Mouse (Mus musculus) layer of hippocampus, adult 6 months (tissue): ENCODE measurements around the gene Pnp2. TPM values are rescaled to one million over a fixed set of nuclear protein-coding genes. Genes with fewer than 3 reads are reported as not detected.

ENCODE experiments used
- long read RNA-seq, 2 experiments: library from polyadenylated mRNA; unstranded; transcript quantifications; one replicate each; pipeline ENCODE4 v2.0.0; 2019 to 2020
- polyA plus RNA-seq: library from polyadenylated mRNA; unstranded; fragments of <200 nt; fragmentation: Nextera tagmentation; gene quantifications from 2 replicates; pipeline ENCODE4 v1.2.3, GENCODE M21; 2021

The Pnp2 gene
- polyA plus RNA-seq: 1.2 and 2.4 TPM in 2 replicates
- long read RNA-seq, experiment 1, partial matches to known transcripts: 0 of 2 reads
- long read RNA-seq, experiment 1, other reads (novel, unspliced or antisense): 0 of 2 reads
- long read RNA-seq, experiment 2, transcript Pnp2-201 (6 exons, 1,372 nt): major isoform, 6 of 7 reads
- long read RNA-seq, experiment 2, partial matches to known transcripts: 0 of 7 reads
- long read RNA-seq, experiment 2, other reads (novel, unspliced or antisense): 1 of 7 reads

DNA sequence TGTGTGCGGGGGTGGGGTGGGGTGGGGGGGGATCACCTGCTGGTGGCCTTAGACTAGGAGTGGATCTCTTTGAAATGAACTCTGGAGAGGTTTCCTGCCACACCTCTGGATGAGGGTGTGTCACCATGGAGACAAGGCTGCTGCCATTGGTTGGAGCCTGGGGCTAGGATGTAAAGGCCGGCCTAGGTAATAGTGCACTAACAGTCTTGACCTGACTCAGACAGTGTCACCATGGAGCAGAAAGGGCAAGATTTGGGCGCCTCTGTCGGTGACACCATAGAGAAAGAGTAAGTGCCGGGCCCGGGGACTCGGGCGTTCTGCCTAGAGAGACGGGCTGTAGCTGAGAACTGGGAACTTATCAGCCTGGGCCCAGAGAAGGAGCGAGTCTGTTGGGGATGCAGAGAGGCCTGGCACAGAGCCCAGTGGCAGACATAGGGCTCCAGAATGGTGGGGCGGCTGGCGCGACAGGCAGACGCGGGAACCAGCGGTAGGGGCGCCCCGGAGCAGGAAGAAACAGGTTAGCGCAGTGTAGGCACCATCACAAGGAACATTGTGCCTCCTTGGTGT, at the start of gene Pnp2:
Gene Pnp2, plus strand, starts transcription at position 51 of the 567 bp plus-strand sequence.

DNA sequence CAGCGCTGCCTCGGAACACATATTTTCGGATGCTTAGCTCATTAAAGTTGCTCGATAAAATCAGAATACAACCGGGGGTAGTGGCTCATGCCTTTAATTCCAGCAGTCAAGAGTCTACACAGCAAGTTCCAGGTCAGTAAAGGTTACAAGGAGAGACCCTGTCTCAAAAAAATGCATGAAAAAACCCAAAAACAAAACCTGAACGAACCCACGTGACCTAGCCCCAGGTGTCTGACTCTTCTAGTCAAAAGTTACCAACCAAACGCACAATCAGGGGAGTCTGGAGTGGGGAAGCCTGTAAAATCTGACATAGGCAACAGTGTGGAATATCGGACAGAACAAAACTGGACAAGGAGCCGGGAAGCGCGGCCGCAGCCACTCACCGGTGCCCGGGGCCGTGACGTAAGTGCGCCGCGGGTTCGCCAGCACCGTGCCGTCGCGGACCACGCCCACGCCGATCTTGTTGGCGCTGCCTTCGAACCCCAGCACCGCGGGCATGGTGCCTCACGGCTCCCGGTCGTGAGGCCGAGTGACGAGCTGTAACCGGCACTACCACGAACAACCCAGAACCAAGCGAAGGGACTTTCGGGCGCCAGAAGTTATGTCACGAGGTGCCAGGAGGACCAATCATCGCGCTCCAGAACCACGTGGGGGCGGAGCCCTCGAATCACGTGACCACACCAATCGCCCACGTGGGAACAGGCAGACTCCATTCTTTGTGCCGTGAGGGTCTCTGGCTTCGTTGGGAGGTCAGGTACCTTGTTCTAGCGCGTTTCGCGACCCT, 31.3 kb upstream of the Pnp2 start, which contains the start of the genes Osgep and Apex1:
Gene Osgep, minus strand, starts transcription at position 613 of the 784 bp plus-strand sequence.
Gene Apex1, plus strand, starts transcription at position 688 of the 784 bp plus-strand sequence.

GRCm38 (mm10) chr14:50930754-50931492, 24.9 kb upstream of the Pnp2 start, which contains the start of the genes Pip4p1 and Pnp:
Pip4p1 (minus strand) TSS chr14:50930856.
Pnp (plus strand) TSS chr14:50931082.

GRCm38 (mm10) chr14:50943932-50944667, 11.7 kb upstream of the Pnp2 start, which contains the start of gene Gm49342:
Gm49342 (plus strand) TSS chr14:50944517.

GRCm38 (mm10) chr14:51007152-51007801, 51.5 kb downstream of the Pnp2 start, which contains the start of gene Rnase10:
Rnase10 (plus strand) TSS chr14:51007751.

Other genes starting within 250 kb of the Pnp2 start
- gene Olfr748, start 248.6 kb upstream of the Pnp2 start, polyA plus RNA-seq: not detected in 2 replicates
- gene Olfr749, start 210.9 kb upstream of the Pnp2 start, polyA plus RNA-seq: not detected in 2 replicates
- gene Ttc5, start 170.5 kb upstream of the Pnp2 start, polyA plus RNA-seq: 53.7 and 55.6 TPM in 2 replicates
- gene Ccnb1ip1, start 148.3 kb upstream of the Pnp2 start, polyA plus RNA-seq: not detected in 2 replicates
- gene Parp2, start 148.2 kb upstream of the Pnp2 start, polyA plus RNA-seq: 24.4 and 27.2 TPM in 2 replicates
- gene Tep1, start 85.4 kb upstream of the Pnp2 start, polyA plus RNA-seq: 1.2 and 2.4 TPM in 2 replicates
- 0.19 and 0.49 TPM in 2 replicates for gene Klhl33, start 58.5 kb upstream of the Pnp2 start, polyA plus RNA-seq
- gene Osgep, start 31.1 kb upstream of the Pnp2 start, polyA plus RNA-seq: 75.5 and 79.0 TPM in 2 replicates
- 86.9 and 97.4 TPM in 2 replicates for gene Apex1, start 31.0 kb upstream of the Pnp2 start, polyA plus RNA-seq
- gene Pip4p1, start 25.1 kb upstream of the Pnp2 start, polyA plus RNA-seq: 65.9 and 75.6 TPM in 2 replicates
- 9.8 and 10.9 TPM in 2 replicates for gene Pnp, start 24.9 kb upstream of the Pnp2 start, polyA plus RNA-seq
- gene Gm49342, start 11.5 kb upstream of the Pnp2 start, polyA plus RNA-seq: not detected in 2 replicates
- gene Rnase10, start 51.8 kb downstream of the Pnp2 start, polyA plus RNA-seq: 0.11 and 0.23 TPM in 2 replicates
- not detected in 2 replicates for gene Rnase9, start 85.9 kb downstream of the Pnp2 start, polyA plus RNA-seq
- not detected in 2 replicates for gene Rnase11, start 94.2 kb downstream of the Pnp2 start, polyA plus RNA-seq
- gene Rnase12, start 101.7 kb downstream of the Pnp2 start, polyA plus RNA-seq: 0.23 TPM in 1 of 2 replicates, not detected in the other
- gene Olfr750, start 118.4 kb downstream of the Pnp2 start, polyA plus RNA-seq: not detected in 2 replicates
- gene Rnase4, start 135.1 kb downstream of the Pnp2 start, polyA plus RNA-seq: 17.8 and 18.4 TPM in 2 replicates
- gene Ang, start 135.2 kb downstream of the Pnp2 start, polyA plus RNA-seq: 4.1 and 4.4 TPM in 2 replicates
- gene Eddm3b, start 158.4 kb downstream of the Pnp2 start, polyA plus RNA-seq: not detected in 2 replicates
- 0.39 and 1.0 TPM in 2 replicates for gene Rnase6, start 167.9 kb downstream of the Pnp2 start, polyA plus RNA-seq
- gene Rnase1, start 190.8 kb downstream of the Pnp2 start, polyA plus RNA-seq: 2.7 and 2.9 TPM in 2 replicates
- not detected in 2 replicates for gene Rnase2b, start 206.3 kb downstream of the Pnp2 start, polyA plus RNA-seq
- not detected in 2 replicates for gene Ang2, start 243.2 kb downstream of the Pnp2 start, polyA plus RNA-seq
- gene Ear14, start 247.4 kb downstream of the Pnp2 start, polyA plus RNA-seq: not detected in 2 replicates